Mouse (Mus musculus) limb, embryonic 14.5 days (tissue): ENCODE measurements around the gene Pcnp. TPM values are rescaled to one million over a fixed set of nuclear protein-coding genes. Genes with fewer than 3 reads are reported as not detected.

Source experiments
- ATAC-seq: fragments of 200-750 bp; cut with Nextera tagmentation; 2 replicates; pipeline ENCODE4 v1.8.0; 2017; ENCODE audit warnings: low read depth, moderate number of reproducible peaks, moderate TSS enrichment; ENCODE audit not compliant: low FRiP score
- DNase-seq: peaks from one replicate; pipeline ENCODE4 v3.0.0-alpha.2; 2015; ENCODE audit warnings: low spot score
- H3K27ac ChIP-seq: fragments of 300-500 bp; sonication (generic); replicated peaks from 2 replicates; pipeline ENCODE4 v1.5.1; 2014; ENCODE audit warnings: low read depth, mild to moderate bottlenecking, low read length, moderate library complexity, mixed read lengths
- H3K27me3 ChIP-seq: fragments of 300-500 bp; sonication (generic); 2 replicates; pipeline ENCODE4 v1.6.1; 2014; ENCODE audit warnings: low read length, mixed read lengths; ENCODE audit not compliant: control insufficient read depth, insufficient read depth
- H3K36me3 ChIP-seq: fragments of 300-500 bp; sonication (generic); 2 replicates; pipeline ENCODE4 v1.6.1; 2014; ENCODE audit warnings: mild to moderate bottlenecking, low read length, moderate library complexity, mixed read lengths; ENCODE audit not compliant: control insufficient read depth, insufficient read depth
- H3K4me1 ChIP-seq: fragments of 300-500 bp; sonication (generic); 2 replicates; pipeline ENCODE4 v1.6.1; 2014; ENCODE audit warnings: antibody characterized with exemption, low read length, mixed read lengths; ENCODE audit not compliant: control insufficient read depth, insufficient read depth
- H3K4me2 ChIP-seq: fragments of 300-500 bp; sonication (generic); replicated peaks from 2 replicates; pipeline ENCODE4 v1.6.1; 2014; ENCODE audit warnings: low read depth, mild to moderate bottlenecking, low read length, moderate library complexity; ENCODE audit not compliant: severe bottlenecking
- H3K4me3 ChIP-seq: fragments of 300-500 bp; sonication (generic); replicated peaks from 2 replicates; pipeline ENCODE4 v1.5.1; 2014; ENCODE audit warnings: low read length
- H3K9ac ChIP-seq: fragments of 300-500 bp; sonication (generic); 2 replicates; pipeline ENCODE4 v1.6.1; 2014; ENCODE audit warnings: mild to moderate bottlenecking, low read depth, low read length, moderate library complexity; ENCODE audit not compliant: severe bottlenecking
- H3K9me3 ChIP-seq: fragments of 300-500 bp; sonication (generic); 2 replicates; pipeline ENCODE4 v1.6.1; 2016; ENCODE audit warnings: low read length; ENCODE audit not compliant: control insufficient read depth
- POLR2A ChIP-seq: fragments of 200-500 bp; IDR thresholded peaks from 2 replicates; pipeline ENCODE4 v1.8.0; 2012; ENCODE audit warnings: inconsistent platforms, mild to moderate bottlenecking, moderate library complexity, borderline replicate concordance; ENCODE audit not compliant: insufficient read depth, insufficient read length; ENCODE audit errors: extremely low read depth
- WGBS: fragments of 180-500 bp; shearing (Covaris S2); extraction: QIAGEN DNeasy Blood & Tissue Kit; methylation state at CpG from one replicate; pipeline ENCODE4 v1.1.7; 2014; 5-methylcytosine and 5-hydroxymethylcytosine counted together
- polyA plus RNA-seq, 2 experiments: library from polyadenylated mRNA; depleted of rRNA in 1 of 2; stranded (reverse) in 1 of 2; unstranded in 1 of 2; fragments of >200 nt; fragmentation: Nextera tagmentation in 1 of 2; extraction: Ambion mirVana in 1 of 2; gene quantifications; 2 replicates each; pipeline versions ENCODE4 v1.2.1 to v1.2.3; 2012 to 2014

Gene Pcnp
- polyA plus RNA-seq, 2 experiments, result 99.6 to 230 TPM

DNA sequence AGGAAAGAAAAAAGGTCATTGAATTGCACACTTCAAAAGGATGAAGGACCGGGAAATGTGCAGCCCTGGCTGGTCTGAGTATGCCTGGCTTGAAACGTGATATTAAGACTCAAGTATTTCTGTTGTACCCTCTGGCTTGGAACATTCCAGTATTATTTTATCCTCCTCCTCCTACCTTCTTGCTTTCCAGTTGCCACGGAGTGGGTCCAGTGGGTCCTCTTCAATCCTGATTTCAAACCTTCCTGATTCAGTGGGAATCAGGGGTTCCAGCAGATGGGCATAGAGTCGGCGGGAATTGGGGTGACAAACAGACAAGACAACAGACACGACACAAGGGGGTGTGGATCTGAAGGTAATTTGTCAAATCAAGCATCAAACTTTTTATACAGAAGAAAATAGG is 43.0 kb upstream of the Pcnp start:
- TF ChIP-seq POLR2A, result no peak
- Histone ChIP-seq H3K4me3 (no peak overlapping the region), H3K9me3 (no peaks in the 10 kb centered on the region), H3K4me1 (peaks cover 10% of the 10 kb centered on the region), H3K27me3 (no peaks in the 10 kb centered on the region), H3K9ac (no peak overlapping the region), H3K36me3 (no peaks in the 10 kb centered on the region), H3K27ac (no peak overlapping the region), H3K4me2 (no peak overlapping the region)
- ATAC-seq (no peak), DNase-seq (no peak)
- 78% methylated on average over 6 of the region's 6 CpGs for WGBS

DNA sequence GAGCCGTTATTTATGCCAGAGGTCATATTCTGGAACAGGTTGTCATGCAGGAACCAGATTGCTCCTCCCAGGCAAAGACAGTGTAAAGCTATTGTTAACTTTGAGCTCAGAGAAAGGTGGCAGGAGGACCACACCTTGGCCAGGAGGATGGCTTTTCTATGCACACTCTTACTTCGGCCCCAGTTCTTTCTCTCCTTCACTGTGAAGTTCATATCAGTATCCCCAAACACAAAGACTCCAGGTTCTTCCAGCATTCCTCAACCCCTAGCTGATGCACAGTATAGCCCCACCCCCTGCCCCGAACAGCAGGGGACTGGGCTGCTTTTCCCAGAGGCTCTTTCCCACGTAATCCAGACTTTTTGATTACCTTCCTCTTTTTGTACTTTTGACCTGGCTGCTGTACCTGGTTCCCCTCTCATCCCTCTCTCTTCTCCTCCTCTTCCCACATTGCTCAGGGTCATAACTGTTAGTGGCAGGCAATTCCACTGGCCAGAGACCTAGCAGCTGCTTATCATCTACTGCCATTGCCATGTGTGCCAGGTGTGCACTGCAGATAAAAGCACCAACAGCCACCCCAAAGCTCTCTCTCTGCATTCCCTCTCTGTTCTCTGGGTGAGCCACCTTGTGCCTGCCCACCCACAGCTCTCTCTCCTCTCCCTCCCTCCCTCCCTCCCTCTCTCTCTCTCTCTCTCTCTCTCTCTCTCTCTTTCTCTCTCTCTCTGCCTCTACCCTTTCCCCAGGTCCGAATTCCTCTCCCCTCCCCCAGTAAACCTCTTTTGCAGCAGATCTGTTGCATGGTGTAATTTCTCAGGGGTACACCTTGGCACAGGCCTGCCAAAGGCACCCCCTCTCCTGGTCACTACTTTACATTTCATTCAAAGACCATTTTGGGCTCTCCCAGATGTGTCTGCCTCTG is 42.0 kb upstream of the Pcnp start:
- WGBS, result 46% methylated on average over 5 of the region's 5 CpGs
- H3K9ac ChIP-seq, result no peak overlapping the region
- DNase-seq, result no peak

DNA sequence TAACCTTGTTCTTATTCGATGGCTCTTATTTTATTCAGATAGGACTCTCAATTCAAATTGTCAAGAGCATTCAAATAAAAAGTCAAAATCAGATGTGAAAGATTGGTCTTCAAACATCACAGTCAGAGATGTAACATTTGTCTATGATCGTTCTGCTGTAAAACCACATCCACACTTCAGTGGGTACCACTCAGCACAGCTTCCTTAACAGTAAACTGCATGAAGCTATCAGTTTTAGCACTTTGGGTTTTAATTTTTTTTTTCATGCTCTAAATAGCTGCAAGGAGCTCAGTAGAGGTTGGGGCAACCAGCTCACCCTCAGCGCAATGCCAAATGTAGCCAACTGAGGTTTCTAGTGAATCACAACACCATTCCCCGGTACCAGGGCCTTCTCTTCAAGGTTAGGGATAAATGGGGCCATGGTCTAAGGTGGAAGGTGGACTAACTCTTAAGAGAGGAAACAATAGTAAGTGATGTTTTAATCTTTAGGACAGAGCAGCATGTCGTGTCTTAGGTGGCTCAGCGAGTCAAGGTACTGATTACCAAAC is 39.1 kb upstream of the Pcnp start:
- H3K9me3 ChIP-seq, result no peaks in the 10 kb centered on the region
- no peak overlapping the region for H3K27ac ChIP-seq
- no peaks in the 10 kb centered on the region for H3K36me3 ChIP-seq
- H3K9ac ChIP-seq, result no peak overlapping the region
- no peaks in the 10 kb centered on the region for H3K4me1 ChIP-seq
- no peak overlapping the region for H3K4me2 ChIP-seq
- 90% methylated on average over 6 of the region's 6 CpGs for WGBS
- H3K4me3 ChIP-seq, result no peak overlapping the region
- no peak for ATAC-seq
- no peaks in the 10 kb centered on the region for H3K27me3 ChIP-seq
- TF ChIP-seq POLR2A, result no peak
- no peak for DNase-seq

More for the DNA sequence above, 42.0 kb upstream of the Pcnp start:
- Histone ChIP-seq H3K27me3 (no peaks in the 10 kb centered on the region), H3K36me3 (no peaks in the 10 kb centered on the region), H3K4me2 (no peak overlapping the region), H3K4me1 (peaks cover 6% of the 10 kb centered on the region), H3K27ac (no peak overlapping the region), H3K9me3 (no peaks in the 10 kb centered on the region), H3K4me3 (no peak overlapping the region)
- no peak for ATAC-seq
- TF ChIP-seq POLR2A, result no peak

GRCm38 (mm10) chr16:56066113-56066512 is 36.6 kb upstream of the Pcnp start:
- Histone ChIP-seq H3K4me3 (no peak overlapping the region), H3K4me2 (no peak overlapping the region), H3K27ac (no peak overlapping the region), H3K9ac (no peak overlapping the region), H3K9me3 (no peaks in the 10 kb centered on the region), H3K36me3 (no peaks in the 10 kb centered on the region), H3K4me1 (no peaks in the 10 kb centered on the region), H3K27me3 (no peaks in the 10 kb centered on the region)
- no peak for DNase-seq
- ATAC-seq, result no peak
- no peak for TF ChIP-seq POLR2A
- 47% methylated on average over 8 of the region's 8 CpGs for WGBS

DNA sequence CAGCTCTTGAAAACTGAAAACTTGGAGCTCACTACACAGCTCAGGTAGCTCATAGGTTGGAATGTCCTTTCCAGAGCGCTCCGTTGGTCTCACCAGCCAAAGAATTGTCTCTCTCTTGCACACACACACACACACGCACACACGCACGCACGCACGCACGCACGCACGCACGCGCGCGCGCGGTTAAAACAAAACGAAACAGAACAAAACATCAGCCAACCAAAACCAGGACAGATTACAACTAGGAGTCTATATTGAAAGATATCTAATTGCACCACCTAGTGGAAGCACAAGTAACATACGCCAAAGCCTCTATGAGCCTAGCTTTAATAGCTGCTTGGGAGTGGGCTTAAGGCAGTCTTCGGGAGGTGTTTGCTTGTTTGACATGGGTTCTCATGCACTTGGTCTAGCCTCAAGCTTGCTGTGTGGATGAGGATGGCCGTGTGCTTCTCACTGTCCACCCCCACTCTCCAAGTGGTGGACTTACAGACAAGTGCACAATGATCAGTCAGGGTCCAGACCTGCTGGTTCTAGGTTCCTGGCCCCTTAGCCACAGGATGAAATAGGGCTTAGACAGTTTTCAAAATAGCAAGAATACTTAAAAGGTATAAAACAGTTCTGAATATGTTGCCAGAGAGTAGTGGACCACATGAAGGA is 34.9 kb upstream of the Pcnp start:
- no peak overlapping the region for H3K27ac ChIP-seq
- ATAC-seq, result peak; percentile 94
- TF ChIP-seq POLR2A, result no peak

More for the DNA sequence above, 34.9 kb upstream of the Pcnp start:
- Histone ChIP-seq H3K4me2 (peak overlapping the region; percentile 50), H3K27me3 (no peaks in the 10 kb centered on the region), H3K4me1 (no peaks in the 10 kb centered on the region), H3K36me3 (no peaks in the 10 kb centered on the region), H3K9me3 (no peaks in the 10 kb centered on the region), H3K9ac (peak overlapping the region; percentile 51), H3K4me3 (peak overlapping the region; percentile 35)
- WGBS, result 5% methylated on average over 20 of the region's 20 CpGs
- DNase-seq, result peak; percentile 91
